Mouse (Mus musculus): ENCODE data around the gene Wfdc18.

- TF ChIP-seq CTCF (IDR thresholded peaks at IDR 0.05; ENCODE audit: low read depth) (no peak), EP300 (IDR thresholded peaks at IDR 0.05; ENCODE audit: low read depth) (no peak)
Measured at GRCm38 (mm10) chr11:83689918-83690317, 18.9 kb upstream of the Wfdc18 start.

Data from liver, postnatal 0 days (tissue).